Mouse (Mus musculus) cerebellum, postnatal 36 days (tissue): ENCODE measurements around the gene Kctd15.

Source experiments
- DNase-seq, 2 experiments: peaks; one replicate each; pipeline ENCODE4 v3.0.0; 2021 to 2022; ENCODE audit warnings: mixed read lengths in 2 of 2

Gene Kctd15

DNA sequence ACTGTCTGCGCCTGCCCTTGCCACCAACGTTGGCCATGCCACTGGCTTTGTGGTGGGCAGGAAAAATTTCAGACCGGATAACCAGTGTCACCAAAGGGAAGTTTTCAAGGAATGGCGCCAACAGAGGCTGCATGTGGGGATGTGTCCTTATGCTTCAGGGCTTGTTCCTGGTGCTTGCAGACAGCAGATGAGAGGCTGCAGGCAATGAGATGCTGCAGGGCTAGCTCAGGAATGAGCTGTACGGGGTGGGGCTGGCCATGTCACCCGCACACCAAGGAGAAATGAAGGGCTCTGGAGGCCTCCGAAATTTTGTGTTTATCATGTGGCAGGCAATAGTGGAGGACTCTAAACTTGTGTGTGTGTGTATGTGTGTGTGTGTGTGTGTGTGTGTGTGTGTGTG lies 6.6 kb upstream of the Kctd15 start:
- no peak for DNase-seq

- no peak for DNase-seq
Observed at GRCm38 (mm10) chr7:34662227-34662626, 5.7 kb upstream of the Kctd15 start.

DNA sequence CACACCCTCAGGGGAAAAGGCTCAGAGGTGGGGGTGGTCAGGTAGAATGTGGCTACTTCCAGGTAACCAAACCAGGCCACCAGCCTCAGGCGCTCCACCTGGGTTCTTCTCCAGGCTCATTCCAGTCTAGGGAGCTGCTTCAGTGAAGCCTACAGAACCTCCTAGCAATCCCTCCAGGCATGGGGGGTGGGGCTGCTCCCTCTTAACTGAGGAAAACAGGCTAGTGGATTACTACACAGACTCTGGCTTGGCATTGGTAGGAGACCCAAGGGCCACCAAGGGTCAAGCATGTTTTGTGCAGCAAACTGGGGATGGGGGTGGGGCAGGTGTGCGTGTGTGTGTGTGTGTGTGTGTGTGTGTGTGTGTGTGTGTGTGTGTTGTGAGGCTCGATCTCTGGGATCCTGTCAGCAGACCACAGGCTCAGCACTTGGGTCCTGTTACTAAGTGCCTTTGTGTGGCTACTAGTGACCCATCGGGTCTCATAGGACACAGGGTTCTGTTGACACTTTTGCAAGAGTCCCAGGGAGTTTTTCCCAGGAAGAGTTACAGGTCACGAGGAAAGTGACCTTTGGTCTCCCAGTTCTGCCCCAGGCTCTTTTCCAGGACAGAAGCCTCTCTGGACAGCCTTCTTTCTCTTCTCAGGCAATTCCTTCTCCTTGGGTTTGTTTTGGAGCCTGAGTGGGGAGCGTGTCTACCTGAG lies 3.0 kb upstream of the Kctd15 start:
- no peak for DNase-seq

- peak; percentile 91 to 94 for DNase-seq
Observed at GRCm38 (mm10) chr7:34655086-34655839, 1.3 kb downstream of the Kctd15 start.

DNA sequence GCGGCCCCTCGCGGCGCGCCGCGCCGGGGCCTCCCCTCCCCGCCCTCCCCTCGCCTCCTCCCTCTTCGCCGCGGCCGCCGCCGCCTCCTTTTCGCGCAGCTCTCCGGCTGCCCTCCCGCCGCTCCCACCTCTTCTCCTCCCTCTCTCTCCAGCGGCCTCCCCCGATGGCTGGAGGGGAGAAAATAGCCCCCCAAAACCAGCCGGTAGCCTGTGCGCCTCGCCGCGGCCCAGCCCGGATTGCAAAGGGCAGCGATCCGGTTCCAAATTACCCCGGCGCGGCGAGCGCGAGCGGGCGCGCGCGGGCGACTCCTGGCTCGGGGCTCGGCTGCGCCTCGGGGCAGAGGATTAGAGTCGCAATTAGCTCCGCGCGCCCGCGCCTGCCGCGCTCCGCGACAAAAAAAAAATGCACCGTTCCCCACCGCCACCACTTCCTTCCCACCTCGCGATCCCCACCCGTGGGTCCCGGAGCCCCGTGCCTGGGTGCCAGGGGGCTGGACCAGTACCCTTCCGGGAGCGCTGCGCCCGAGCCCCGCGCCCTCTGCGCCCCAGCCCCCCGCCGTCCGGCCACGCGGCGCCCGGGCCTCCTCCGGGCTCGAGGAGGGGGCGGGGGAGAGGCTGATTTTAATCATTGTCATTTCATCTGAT lies 2.0 kb downstream of the Kctd15 start:
- DNase-seq = peak; percentile 66 to 67

- DNase-seq = peak; percentile 30 to 37
Observed at GRCm38 (mm10) chr7:34653731-34654440, 2.6 kb downstream of the Kctd15 start.

DNA sequence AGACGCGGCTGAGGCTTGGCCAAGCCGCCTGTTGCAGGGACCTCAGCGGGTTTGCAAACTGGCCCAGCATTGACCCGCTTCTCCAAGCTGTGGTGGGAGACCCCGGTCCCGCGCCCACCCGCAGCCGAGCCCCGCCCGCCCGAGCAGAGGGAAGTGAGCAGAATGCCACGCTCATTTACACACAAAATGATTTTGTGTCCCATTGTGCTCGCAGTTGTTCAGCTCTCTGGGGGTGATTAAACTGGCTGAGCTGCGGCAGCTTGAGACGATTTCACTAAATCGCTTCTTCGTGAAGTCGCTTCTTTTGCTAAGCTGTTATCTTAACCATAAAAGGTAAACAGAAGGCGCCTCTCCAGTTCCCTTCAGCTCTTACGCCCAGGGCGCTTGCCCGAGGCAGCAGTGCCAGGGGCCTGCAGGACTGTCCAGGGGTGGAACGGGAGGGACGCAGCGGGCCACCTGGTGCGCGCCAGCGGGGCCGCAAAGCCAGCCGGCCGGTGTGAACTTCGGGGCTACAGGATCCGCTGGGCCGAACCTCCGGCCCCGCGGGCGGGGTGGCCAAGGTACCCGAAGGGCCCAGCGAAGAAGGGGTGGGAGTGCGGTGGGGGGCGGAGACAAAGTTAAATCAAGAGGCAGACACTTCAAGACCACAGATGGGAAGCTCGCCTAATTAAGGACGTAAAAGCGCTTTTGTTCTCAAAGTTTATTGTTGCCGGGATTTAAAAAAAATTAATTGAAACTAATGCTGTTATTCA lies 3.6 kb downstream of the Kctd15 start:
- no peak for DNase-seq

GRCm38 (mm10) chr7:34651381-34651780 lies 5.2 kb downstream of the Kctd15 start:
- no peak for DNase-seq

- peak; percentile 63 to 67 for DNase-seq
Observed at GRCm38 (mm10) chr7:34647052-34647451, 9.5 kb downstream of the Kctd15 start.

GRCm38 (mm10) chr7:34646144-34646795 lies 10.3 kb downstream of the Kctd15 start:
- DNase-seq = no peak

GRCm38 (mm10) chr7:34645623-34646022 lies 10.9 kb downstream of the Kctd15 start:
- no peak for DNase-seq

GRCm38 (mm10) chr7:34644591-34644990 lies 11.9 kb downstream of the Kctd15 start:
- no peak for DNase-seq

- DNase-seq = no peak
Observed at GRCm38 (mm10) chr7:34643329-34643728, 13.2 kb downstream of the Kctd15 start.

- no peak for DNase-seq
Observed at GRCm38 (mm10) chr7:34641968-34642367, 14.6 kb downstream of the Kctd15 start.

GRCm38 (mm10) chr7:34639798-34640197 lies 16.7 kb downstream of the Kctd15 start:
- DNase-seq = no peak

DNA sequence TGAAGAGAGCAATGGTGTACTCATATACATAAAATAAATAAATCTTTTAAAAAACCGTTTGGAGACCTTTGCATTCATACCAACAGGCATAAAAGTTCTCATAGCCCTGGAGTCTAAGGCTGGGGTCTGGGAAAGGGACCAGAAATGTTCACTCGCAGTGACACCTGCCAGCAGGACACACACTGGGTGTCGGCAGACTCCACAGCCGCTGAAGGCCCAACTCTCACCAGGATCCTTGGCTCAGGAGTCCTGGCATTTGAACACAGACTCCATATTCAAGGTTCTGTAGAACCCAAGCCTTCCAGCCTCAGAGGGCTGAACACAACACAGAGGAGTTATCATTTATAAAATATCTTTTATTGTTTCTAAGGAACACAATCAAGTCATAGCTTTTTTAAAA lies 19.9 kb downstream of the Kctd15 start:
- DNase-seq = peak in 1 of 2 experiments; percentile 29

- DNase-seq = no peak
Observed at GRCm38 (mm10) chr7:34632966-34633742, 23.4 kb downstream of the Kctd15 start.

GRCm38 (mm10) chr7:34630211-34631085 lies 26.1 kb downstream of the Kctd15 start:
- peak; percentile 10 to 24 for DNase-seq

GRCm38 (mm10) chr7:34629702-34630210 lies 26.8 kb downstream of the Kctd15 start:
- no peak for DNase-seq

DNA sequence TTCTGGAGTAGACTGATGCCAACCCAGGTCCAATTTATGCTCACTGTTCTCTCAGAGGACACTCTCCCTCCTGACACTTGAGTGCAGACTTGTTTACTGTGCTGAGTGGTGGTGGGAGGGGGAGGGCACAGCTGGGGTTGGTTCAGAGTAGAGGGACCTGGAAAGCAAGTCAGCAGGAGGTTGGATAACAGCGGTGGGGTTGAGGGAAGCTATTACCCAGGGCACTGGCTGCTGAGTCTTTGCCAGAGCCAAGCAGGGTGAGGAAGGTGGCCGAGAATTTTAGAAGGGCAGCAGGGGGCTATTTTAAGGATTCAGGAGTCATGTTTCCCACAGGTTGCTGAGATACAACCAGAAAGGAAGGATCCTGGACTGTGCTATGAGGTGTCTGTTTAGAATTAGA lies 36.1 kb downstream of the Kctd15 start:
- no peak for DNase-seq
